Mouse (Mus musculus): ENCODE measurements at regions not wholly inside any gene's neighbourhood (a gene's known extent, or its start where the extent isn't known, plus 50 kb on each side); places are given as distances from the start of the nearest gene placed in this dataset.

DNA sequence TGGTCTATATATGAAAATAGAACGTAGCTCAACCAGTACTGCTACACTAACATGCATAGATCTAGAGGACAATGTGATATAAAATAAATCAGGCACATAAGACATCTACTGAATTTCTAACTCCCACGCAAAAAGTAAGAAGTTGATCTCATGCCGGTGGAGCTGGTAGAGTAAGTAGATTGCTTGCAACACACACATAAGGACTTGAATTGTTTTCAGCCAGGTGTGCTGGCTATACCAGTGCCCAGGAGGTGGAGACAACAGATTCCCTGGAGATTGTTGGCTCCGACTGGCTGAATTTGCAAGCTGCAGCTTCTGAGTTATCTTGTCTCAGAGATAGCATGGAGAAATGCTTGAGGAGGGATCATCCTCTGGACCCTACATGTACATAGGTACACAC lies 331.6 kb upstream of the Tenm3 start:
- ATAC-seq (ENCODE audit: low read depth), result no peak
- no peaks in the 10 kb centered on the region for H3K27me3 ChIP-seq (replicated peaks; ENCODE audit: control insufficient read depth, insufficient read depth, low read length)

GRCm38 (mm10) chr8:49174956-49175355 lies 331.2 kb upstream of the Tenm3 start:
- no peaks in the 10 kb centered on the region for H3K9me3 ChIP-seq (ENCODE audit: control insufficient read depth, low read length)
- no peaks in the 10 kb centered on the region for H3K4me1 ChIP-seq (ENCODE audit: control insufficient read depth, insufficient read depth, low read length)
- H3K27me3 ChIP-seq (replicated peaks; ENCODE audit: control insufficient read depth, insufficient read depth, low read length), result no peaks in the 10 kb centered on the region
- H3K27ac ChIP-seq (replicated peaks; ENCODE audit: low read depth, low read length), result no peak overlapping the region
- no peak for ATAC-seq (ENCODE audit: low read depth)
- H3K36me3 ChIP-seq (ENCODE audit: control insufficient read depth, insufficient read depth, low read length), result no peaks in the 10 kb centered on the region
- H3K9ac ChIP-seq (ENCODE audit: low read depth, low read length), result no peak overlapping the region
- H3K4me2 ChIP-seq (ENCODE audit: low read depth, low read length), result no peak overlapping the region
- H3K4me3 ChIP-seq (ENCODE audit: low read depth, low read length), result no peak overlapping the region
- 84% methylated on average over 2 of the region's 2 CpGs for WGBS
- DNase-seq (ENCODE audit: low spot score), result no peak

More for the DNA sequence above, 331.6 kb upstream of the Tenm3 start:
- Histone ChIP-seq H3K36me3 (ENCODE audit: control insufficient read depth, insufficient read depth, low read length) (no peaks in the 10 kb centered on the region), H3K4me2 (ENCODE audit: low read depth, low read length) (no peak overlapping the region), H3K9me3 (ENCODE audit: control insufficient read depth, low read length) (no peaks in the 10 kb centered on the region), H3K9ac (ENCODE audit: low read depth, low read length) (no peak overlapping the region), H3K4me1 (ENCODE audit: control insufficient read depth, insufficient read depth, low read length) (no peaks in the 10 kb centered on the region), H3K27ac (replicated peaks; ENCODE audit: low read depth, low read length) (no peak overlapping the region), H3K4me3 (ENCODE audit: low read depth, low read length) (no peak overlapping the region)
- DNase-seq (ENCODE audit: low spot score), result no peak
- WGBS, result 85% methylated on average over 4 of the region's 4 CpGs

DNA sequence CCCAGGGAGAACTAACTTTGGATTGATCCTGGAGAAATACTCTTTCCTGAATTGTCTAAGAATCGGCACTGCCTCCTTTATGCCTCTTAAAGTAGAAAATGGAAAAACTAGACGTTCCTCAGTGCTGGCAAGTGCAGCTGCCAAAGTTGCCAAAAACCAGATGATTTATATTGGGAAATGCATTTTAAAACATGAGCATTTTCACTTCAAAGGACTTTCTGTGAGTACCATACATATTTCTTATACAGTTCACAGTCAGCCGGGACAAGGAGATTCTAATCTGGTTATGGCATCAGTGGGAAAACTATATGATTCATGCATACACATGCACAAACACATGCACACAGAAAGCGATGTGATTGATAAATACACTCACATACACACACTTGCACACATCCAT lies 315.6 kb upstream of the Tenm3 start:
- H3K27ac ChIP-seq (replicated peaks; ENCODE audit: low read depth, low read length), result no peak overlapping the region
- no peak overlapping the region for H3K4me2 ChIP-seq (ENCODE audit: low read depth, low read length)
- H3K27me3 ChIP-seq (replicated peaks; ENCODE audit: control insufficient read depth, insufficient read depth, low read length), result no peaks in the 10 kb centered on the region
- ATAC-seq (ENCODE audit: low read depth), result no peak
- H3K4me1 ChIP-seq (ENCODE audit: control insufficient read depth, insufficient read depth, low read length), result peaks cover 3% of the 10 kb centered on the region; the same call in 1 of the 2 replicates
- H3K9ac ChIP-seq (ENCODE audit: low read depth, low read length), result no peak overlapping the region
- no peak overlapping the region for H3K4me3 ChIP-seq (ENCODE audit: low read depth, low read length)
- H3K9me3 ChIP-seq (ENCODE audit: control insufficient read depth, low read length), result no peaks in the 10 kb centered on the region
- DNase-seq (ENCODE audit: low spot score), result peak; percentile 59
- H3K36me3 ChIP-seq (ENCODE audit: control insufficient read depth, insufficient read depth, low read length), result no peaks in the 10 kb centered on the region
- 47% methylated on average over 4 of the region's 4 CpGs for WGBS

DNA sequence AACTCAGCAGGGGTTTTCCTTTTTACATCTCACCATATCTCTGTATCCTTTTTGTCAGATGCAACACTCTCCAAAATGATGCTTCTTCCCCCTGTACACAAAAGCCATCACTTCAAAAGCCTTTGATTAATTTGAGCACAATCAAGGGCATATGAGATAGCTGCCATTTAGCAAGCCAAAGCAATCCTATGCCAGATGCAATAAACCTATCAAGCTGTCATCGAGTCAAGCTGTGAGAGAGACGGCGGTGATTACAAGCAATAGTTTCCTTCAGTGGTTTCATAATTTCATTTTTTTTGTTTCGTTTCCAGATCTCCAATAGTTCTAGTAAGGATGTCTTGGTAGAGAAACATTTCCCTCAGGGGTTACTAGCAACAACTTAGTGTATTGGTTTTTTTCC lies 314.4 kb upstream of the Tenm3 start:
- no peak overlapping the region for H3K9ac ChIP-seq (ENCODE audit: low read depth, low read length)
- no peak for ATAC-seq (ENCODE audit: low read depth)
- H3K4me3 ChIP-seq (ENCODE audit: low read depth, low read length), result no peak overlapping the region
- no peak overlapping the region for H3K27ac ChIP-seq (replicated peaks; ENCODE audit: low read depth, low read length)
- no peaks in the 10 kb centered on the region for H3K27me3 ChIP-seq (replicated peaks; ENCODE audit: control insufficient read depth, insufficient read depth, low read length)
- peaks cover 3% of the 10 kb centered on the region; the same call in 1 of the 2 replicates for H3K4me1 ChIP-seq (ENCODE audit: control insufficient read depth, insufficient read depth, low read length)
- no peak overlapping the region for H3K4me2 ChIP-seq (ENCODE audit: low read depth, low read length)
- no peaks in the 10 kb centered on the region for H3K36me3 ChIP-seq (ENCODE audit: control insufficient read depth, insufficient read depth, low read length)
- no peaks in the 10 kb centered on the region for H3K9me3 ChIP-seq (ENCODE audit: control insufficient read depth, low read length)
- DNase-seq (ENCODE audit: low spot score), result no peak
- WGBS, result 59% methylated on average over 4 of the region's 4 CpGs

- H3K9me3 ChIP-seq (ENCODE audit: control insufficient read depth, low read length), result no peaks in the 10 kb centered on the region
- no peaks in the 10 kb centered on the region for H3K36me3 ChIP-seq (ENCODE audit: control insufficient read depth, insufficient read depth, low read length)
- ATAC-seq (ENCODE audit: low read depth) (no peak), DNase-seq (ENCODE audit: low spot score) (no peak)
- no peaks in the 10 kb centered on the region for H3K27me3 ChIP-seq (replicated peaks; ENCODE audit: control insufficient read depth, insufficient read depth, low read length)
- no peak overlapping the region for H3K9ac ChIP-seq (ENCODE audit: low read depth, low read length)
- H3K4me1 ChIP-seq (ENCODE audit: control insufficient read depth, insufficient read depth, low read length), result no peaks in the 10 kb centered on the region
- 83% methylated on average over 10 of the region's 10 CpGs for WGBS
- H3K4me2 ChIP-seq (ENCODE audit: low read depth, low read length), result no peak overlapping the region
- no peak overlapping the region for H3K27ac ChIP-seq (replicated peaks; ENCODE audit: low read depth, low read length)
- H3K4me3 ChIP-seq (ENCODE audit: low read depth, low read length), result no peak overlapping the region
Observed at GRCm38 (mm10) chr8:49136503-49137044, 292.8 kb upstream of the Tenm3 start.

DNA sequence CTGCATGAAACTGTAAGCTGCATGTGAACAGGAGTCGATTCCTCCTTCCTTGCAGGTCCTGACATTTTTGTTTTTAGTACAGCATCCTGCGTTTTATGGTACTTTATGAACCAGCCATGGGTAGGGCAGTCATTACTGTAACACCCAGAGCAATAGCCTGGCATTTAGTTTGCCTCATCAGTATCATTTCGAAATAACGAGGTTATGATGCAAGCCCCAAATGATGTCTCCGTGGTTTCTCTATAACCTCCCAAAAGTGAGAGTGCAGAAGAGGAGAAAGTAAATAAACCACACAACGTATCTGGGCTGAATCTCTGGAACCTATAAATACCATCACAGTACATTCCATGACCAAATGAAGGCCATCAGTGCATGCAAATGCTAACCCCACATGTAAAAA lies 265.3 kb upstream of the Tenm3 start:
- Histone ChIP-seq H3K4me2 (ENCODE audit: low read depth, low read length) (peak overlapping the region; percentile 21; the same call in 1 of the 2 replicates), H3K27ac (replicated peaks; ENCODE audit: low read depth, low read length) (peak overlapping the region; percentile 12; the same call in 1 of the 2 replicates)

GRCm38 (mm10) chr8:49108665-49109064 lies 264.9 kb upstream of the Tenm3 start:
- WGBS, result 23% methylated on average over 4 of the region's 4 CpGs
- H3K27ac ChIP-seq (replicated peaks; ENCODE audit: low read depth, low read length), result peak overlapping the region; percentile 12; the same call in 1 of the 2 replicates
- H3K36me3 ChIP-seq (ENCODE audit: control insufficient read depth, insufficient read depth, low read length), result no peaks in the 10 kb centered on the region
- no peak overlapping the region for H3K4me3 ChIP-seq (ENCODE audit: low read depth, low read length)
- peaks cover 24% of the 10 kb centered on the region for H3K4me1 ChIP-seq (ENCODE audit: control insufficient read depth, insufficient read depth, low read length)
- DNase-seq (ENCODE audit: low spot score), result peak; percentile 85
- ATAC-seq (ENCODE audit: low read depth), result peak; percentile 87
- H3K27me3 ChIP-seq (replicated peaks; ENCODE audit: control insufficient read depth, insufficient read depth, low read length), result no peaks in the 10 kb centered on the region
- H3K9me3 ChIP-seq (ENCODE audit: control insufficient read depth, low read length), result no peaks in the 10 kb centered on the region
- peak overlapping the region; percentile 21; the same call in 1 of the 2 replicates for H3K4me2 ChIP-seq (ENCODE audit: low read depth, low read length)
- no peak overlapping the region for H3K9ac ChIP-seq (ENCODE audit: low read depth, low read length)

More for the DNA sequence above, 265.3 kb upstream of the Tenm3 start:
- H3K27me3 ChIP-seq (replicated peaks; ENCODE audit: control insufficient read depth, insufficient read depth, low read length), result no peaks in the 10 kb centered on the region
- peaks cover 24% of the 10 kb centered on the region for H3K4me1 ChIP-seq (ENCODE audit: control insufficient read depth, insufficient read depth, low read length)
- peak; percentile 12 for DNase-seq (ENCODE audit: low spot score)
- no peak overlapping the region for H3K9ac ChIP-seq (ENCODE audit: low read depth, low read length)
- 40% methylated on average over 6 of the region's 6 CpGs for WGBS
- H3K4me3 ChIP-seq (ENCODE audit: low read depth, low read length), result no peak overlapping the region
- H3K9me3 ChIP-seq (ENCODE audit: control insufficient read depth, low read length), result no peaks in the 10 kb centered on the region
- ATAC-seq (ENCODE audit: low read depth), result 0 out of 2 replicates have a peak, but pooled peaks have one; percentile 16
- H3K36me3 ChIP-seq (ENCODE audit: control insufficient read depth, insufficient read depth, low read length), result no peaks in the 10 kb centered on the region

DNA sequence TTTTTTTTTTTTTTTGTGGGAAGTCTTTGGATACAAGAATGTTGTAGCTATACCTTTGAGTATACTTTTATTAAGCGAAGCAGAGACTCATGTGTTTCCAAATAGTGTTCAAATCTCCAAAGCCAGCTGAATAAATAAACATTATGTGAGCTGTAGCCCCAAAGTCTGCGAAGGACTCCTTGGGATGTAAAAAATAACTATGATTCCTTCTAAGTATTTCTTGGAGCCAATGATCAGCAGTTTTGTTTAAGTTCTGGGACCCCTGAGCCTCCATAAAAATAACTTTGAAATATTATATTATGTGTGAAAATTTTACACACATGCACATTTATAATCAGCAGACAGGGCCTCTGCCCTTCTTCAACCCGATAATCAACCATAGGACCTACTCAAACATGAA lies 262.8 kb upstream of the Tenm3 start:
- Histone ChIP-seq H3K9me3 (ENCODE audit: control insufficient read depth, low read length) (no peaks in the 10 kb centered on the region), H3K4me3 (ENCODE audit: low read depth, low read length) (no peak overlapping the region), H3K27ac (replicated peaks; ENCODE audit: low read depth, low read length) (no peak overlapping the region), H3K36me3 (ENCODE audit: control insufficient read depth, insufficient read depth, low read length) (no peaks in the 10 kb centered on the region), H3K4me1 (ENCODE audit: control insufficient read depth, insufficient read depth, low read length) (peaks cover 24% of the 10 kb centered on the region), H3K4me2 (ENCODE audit: low read depth, low read length) (no peak overlapping the region), H3K9ac (ENCODE audit: low read depth, low read length) (no peak overlapping the region), H3K27me3 (replicated peaks; ENCODE audit: control insufficient read depth, insufficient read depth, low read length) (no peaks in the 10 kb centered on the region)
- no peak for ATAC-seq (ENCODE audit: low read depth)
- peak; percentile 65 for DNase-seq (ENCODE audit: low spot score)
- WGBS, result 40% methylated on average over 3 of the region's 3 CpGs

GRCm38 (mm10) chr8:49101156-49101555 lies 257.4 kb upstream of the Tenm3 start:
- Histone ChIP-seq H3K9ac (ENCODE audit: low read depth, low read length) (no peak overlapping the region), H3K4me3 (ENCODE audit: low read depth, low read length) (no peak overlapping the region), H3K9me3 (ENCODE audit: control insufficient read depth, low read length) (peaks cover 10% of the 10 kb centered on the region), H3K36me3 (ENCODE audit: control insufficient read depth, insufficient read depth, low read length) (no peaks in the 10 kb centered on the region), H3K27ac (replicated peaks; ENCODE audit: low read depth, low read length) (no peak overlapping the region), H3K27me3 (replicated peaks; ENCODE audit: control insufficient read depth, insufficient read depth, low read length) (no peaks in the 10 kb centered on the region), H3K4me2 (ENCODE audit: low read depth, low read length) (no peak overlapping the region), H3K4me1 (ENCODE audit: control insufficient read depth, insufficient read depth, low read length) (no peaks in the 10 kb centered on the region)
- WGBS, result 79% methylated on average over 7 of the region's 7 CpGs
- ATAC-seq (ENCODE audit: low read depth) (no peak), DNase-seq (ENCODE audit: low spot score) (peak; percentile 30)
